Mouse (Mus musculus): ENCODE measurements around the gene Atp5g1. TPM values are rescaled to one million over a fixed set of nuclear protein-coding genes. Genes with fewer than 3 reads are reported as not detected.

Atp5g1 gene
- polyA plus RNA-seq, 1 experiment from 2014 or later, result 535 TPM

- 4% methylated on average over 40 of the region's 50 CpGs for WGBS
- Histone ChIP-seq H3K4me2 (ENCODE audit: low read depth, severe bottlenecking) (peak within 1 kb of the TSS; percentile 74), H3K27me3 (ENCODE audit: control insufficient read depth, insufficient read depth, low read length) (no peaks in the 10 kb centered on the region), H3K4me1 (ENCODE audit: control insufficient read depth, insufficient read depth, low read length) (peaks cover 8% of the 10 kb centered on the region), H3K9ac (ENCODE audit: low read length) (peak within 1 kb of the TSS; percentile 94), H3K36me3 (ENCODE audit: control insufficient read depth, insufficient read depth, low read length) (peaks cover 1% of the 10 kb centered on the region; the same call in 1 of the 2 replicates), H3K9me3 (ENCODE audit: control insufficient read depth, low read length) (no peaks in the 10 kb centered on the region), H3K4me3 (ENCODE audit: low read depth, low read length) (peak within 1 kb of the TSS; percentile 94), H3K27ac (replicated peaks; ENCODE audit: low read depth, low read length) (peak within 1 kb of the TSS; percentile 85)
- ATAC-seq (ENCODE audit: insufficient number of reproducible peaks, low FRiP score, low TSS enrichment, low read depth), result peak; percentile 96
- peak; percentile 98 for DNase-seq (ENCODE audit: low spot score)
Measured at GRCm38 (mm10) chr11:96065215-96065911, 10.1 kb downstream of the Atp5g1 start, which contains the start of gene Ube2z. Gene Ube2z, minus strand, starts transcription at chr11:96065388.

- peak; percentile 52; the same call in 1 of the 2 replicates for ATAC-seq (ENCODE audit: insufficient number of reproducible peaks, low FRiP score, low TSS enrichment, low read depth)
- WGBS, result under 1% methylated on average over 45 of the region's 64 CpGs
- peak overlapping the region; percentile 85 for H3K27ac ChIP-seq (replicated peaks; ENCODE audit: low read depth, low read length)
Measured at GRCm38 (mm10) chr11:96064521-96065214, 10.8 kb downstream of the Atp5g1 start.

GRCm38 (mm10) chr11:96058309-96058708, 17.2 kb downstream of the Atp5g1 start:
- DNase-seq (ENCODE audit: low spot score), result no peak

More at GRCm38 (mm10) chr11:96064521-96065214, 10.8 kb downstream of the Atp5g1 start:
- peak overlapping the region; percentile 94 for H3K9ac ChIP-seq (ENCODE audit: low read length)
- peaks cover 2% of the 10 kb centered on the region; the same call in 1 of the 2 replicates for H3K36me3 ChIP-seq (ENCODE audit: control insufficient read depth, insufficient read depth, low read length)
- peak overlapping the region; percentile 94 for H3K4me3 ChIP-seq (ENCODE audit: low read depth, low read length)
- no peaks in the 10 kb centered on the region for H3K27me3 ChIP-seq (ENCODE audit: control insufficient read depth, insufficient read depth, low read length)
- DNase-seq (ENCODE audit: low spot score), result peak; percentile 74
- peaks cover 8% of the 10 kb centered on the region for H3K4me1 ChIP-seq (ENCODE audit: control insufficient read depth, insufficient read depth, low read length)
- no peaks in the 10 kb centered on the region for H3K9me3 ChIP-seq (ENCODE audit: control insufficient read depth, low read length)
- H3K4me2 ChIP-seq (ENCODE audit: low read depth, severe bottlenecking), result peak overlapping the region; percentile 74

GRCm38 (mm10) chr11:96050854-96051253, 24.6 kb downstream of the Atp5g1 start:
- H3K4me2 ChIP-seq (ENCODE audit: low read depth, severe bottlenecking), result no peak overlapping the region
- no peak overlapping the region for H3K4me3 ChIP-seq (ENCODE audit: low read depth, low read length)
- no peak overlapping the region for H3K27ac ChIP-seq (replicated peaks; ENCODE audit: low read depth, low read length)
- H3K36me3 ChIP-seq (ENCODE audit: control insufficient read depth, insufficient read depth, low read length), result peaks cover 38% of the 10 kb centered on the region
- H3K27me3 ChIP-seq (ENCODE audit: control insufficient read depth, insufficient read depth, low read length), result no peaks in the 10 kb centered on the region
- H3K9me3 ChIP-seq (ENCODE audit: control insufficient read depth, low read length), result no peaks in the 10 kb centered on the region
- no peaks in the 10 kb centered on the region for H3K4me1 ChIP-seq (ENCODE audit: control insufficient read depth, insufficient read depth, low read length)
- H3K9ac ChIP-seq (ENCODE audit: low read length), result no peak overlapping the region
- no peak for DNase-seq (ENCODE audit: low spot score)
- no peak for ATAC-seq (ENCODE audit: insufficient number of reproducible peaks, low FRiP score, low TSS enrichment, low read depth)
- WGBS, result 98% methylated on average over 3 of the region's 3 CpGs

More at GRCm38 (mm10) chr11:96058309-96058708, 17.2 kb downstream of the Atp5g1 start:
- no peak overlapping the region for H3K4me3 ChIP-seq (ENCODE audit: low read depth, low read length)
- WGBS, result 92% methylated on average over 4 of the region's 4 CpGs
- H3K27me3 ChIP-seq (ENCODE audit: control insufficient read depth, insufficient read depth, low read length), result no peaks in the 10 kb centered on the region
- H3K9me3 ChIP-seq (ENCODE audit: control insufficient read depth, low read length), result no peaks in the 10 kb centered on the region
- H3K4me1 ChIP-seq (ENCODE audit: control insufficient read depth, insufficient read depth, low read length), result no peaks in the 10 kb centered on the region
- H3K36me3 ChIP-seq (ENCODE audit: control insufficient read depth, insufficient read depth, low read length), result peaks cover 13% of the 10 kb centered on the region; the same call in 1 of the 2 replicates
- H3K9ac ChIP-seq (ENCODE audit: low read length), result no peak overlapping the region
- no peak for ATAC-seq (ENCODE audit: insufficient number of reproducible peaks, low FRiP score, low TSS enrichment, low read depth)
- H3K4me2 ChIP-seq (ENCODE audit: low read depth, severe bottlenecking), result no peak overlapping the region
- no peak overlapping the region for H3K27ac ChIP-seq (replicated peaks; ENCODE audit: low read depth, low read length)

GRCm38 (mm10) chr11:96049939-96050338, 25.5 kb downstream of the Atp5g1 start:
- ATAC-seq (ENCODE audit: insufficient number of reproducible peaks, low FRiP score, low TSS enrichment, low read depth) (no peak), DNase-seq (ENCODE audit: low spot score) (no peak)
- H3K4me1 ChIP-seq (ENCODE audit: control insufficient read depth, insufficient read depth, low read length), result no peaks in the 10 kb centered on the region
- peaks cover 35% of the 10 kb centered on the region for H3K36me3 ChIP-seq (ENCODE audit: control insufficient read depth, insufficient read depth, low read length)
- H3K9me3 ChIP-seq (ENCODE audit: control insufficient read depth, low read length), result no peaks in the 10 kb centered on the region
- 79% methylated on average over 4 of the region's 4 CpGs for WGBS
- no peak overlapping the region for H3K9ac ChIP-seq (ENCODE audit: low read length)
- H3K27me3 ChIP-seq (ENCODE audit: control insufficient read depth, insufficient read depth, low read length), result no peaks in the 10 kb centered on the region
- H3K4me3 ChIP-seq (ENCODE audit: low read depth, low read length), result no peak overlapping the region
- no peak overlapping the region for H3K27ac ChIP-seq (replicated peaks; ENCODE audit: low read depth, low read length)
- no peak overlapping the region for H3K4me2 ChIP-seq (ENCODE audit: low read depth, severe bottlenecking)

GRCm38 (mm10) chr11:96047469-96048373, 27.7 kb downstream of the Atp5g1 start:
- Histone ChIP-seq H3K4me1 (ENCODE audit: control insufficient read depth, insufficient read depth, low read length) (no peaks in the 10 kb centered on the region), H3K9me3 (ENCODE audit: control insufficient read depth, low read length) (no peaks in the 10 kb centered on the region), H3K4me3 (ENCODE audit: low read depth, low read length) (no peak overlapping the region), H3K9ac (ENCODE audit: low read length) (no peak overlapping the region), H3K36me3 (ENCODE audit: control insufficient read depth, insufficient read depth, low read length) (peaks cover 28% of the 10 kb centered on the region), H3K27me3 (ENCODE audit: control insufficient read depth, insufficient read depth, low read length) (no peaks in the 10 kb centered on the region), H3K27ac (replicated peaks; ENCODE audit: low read depth, low read length) (no peak overlapping the region), H3K4me2 (ENCODE audit: low read depth, severe bottlenecking) (no peak overlapping the region)
- ATAC-seq (ENCODE audit: insufficient number of reproducible peaks, low FRiP score, low TSS enrichment, low read depth) (no peak), DNase-seq (ENCODE audit: low spot score) (no peak)
- 88% methylated on average over 4 of the region's 4 CpGs for WGBS

- H3K27me3 ChIP-seq (ENCODE audit: control insufficient read depth, insufficient read depth, low read length), result no peaks in the 10 kb centered on the region
- DNase-seq (ENCODE audit: low spot score) (no peak), ATAC-seq (ENCODE audit: insufficient number of reproducible peaks, low FRiP score, low TSS enrichment, low read depth) (no peak)
- no peaks in the 10 kb centered on the region for H3K4me1 ChIP-seq (ENCODE audit: control insufficient read depth, insufficient read depth, low read length)
- no peak overlapping the region for H3K4me3 ChIP-seq (ENCODE audit: low read depth, low read length)
- H3K36me3 ChIP-seq (ENCODE audit: control insufficient read depth, insufficient read depth, low read length), result peaks cover 27% of the 10 kb centered on the region
- 78% methylated on average over 2 of the region's 2 CpGs for WGBS
- H3K9me3 ChIP-seq (ENCODE audit: control insufficient read depth, low read length), result no peaks in the 10 kb centered on the region
- H3K4me2 ChIP-seq (ENCODE audit: low read depth, severe bottlenecking), result no peak overlapping the region
- H3K9ac ChIP-seq (ENCODE audit: low read length), result no peak overlapping the region
- no peak overlapping the region for H3K27ac ChIP-seq (replicated peaks; ENCODE audit: low read depth, low read length)
Measured at GRCm38 (mm10) chr11:96046793-96047192, 28.7 kb downstream of the Atp5g1 start.

GRCm38 (mm10) chr11:96046028-96046427, 29.4 kb downstream of the Atp5g1 start:
- Histone ChIP-seq H3K27ac (replicated peaks; ENCODE audit: low read depth, low read length) (no peak overlapping the region), H3K27me3 (ENCODE audit: control insufficient read depth, insufficient read depth, low read length) (no peaks in the 10 kb centered on the region), H3K9me3 (ENCODE audit: control insufficient read depth, low read length) (no peaks in the 10 kb centered on the region), H3K9ac (ENCODE audit: low read length) (no peak overlapping the region), H3K36me3 (ENCODE audit: control insufficient read depth, insufficient read depth, low read length) (peaks cover 21% of the 10 kb centered on the region), H3K4me3 (ENCODE audit: low read depth, low read length) (no peak overlapping the region), H3K4me1 (ENCODE audit: control insufficient read depth, insufficient read depth, low read length) (no peaks in the 10 kb centered on the region), H3K4me2 (ENCODE audit: low read depth, severe bottlenecking) (no peak overlapping the region)
- DNase-seq (ENCODE audit: low spot score) (no peak), ATAC-seq (ENCODE audit: insufficient number of reproducible peaks, low FRiP score, low TSS enrichment, low read depth) (no peak)
- 78% methylated on average over 8 of the region's 8 CpGs for WGBS
